Comparison of ENCODE assay signal across 19 mouse cellular contexts in the genomic region with DNA sequence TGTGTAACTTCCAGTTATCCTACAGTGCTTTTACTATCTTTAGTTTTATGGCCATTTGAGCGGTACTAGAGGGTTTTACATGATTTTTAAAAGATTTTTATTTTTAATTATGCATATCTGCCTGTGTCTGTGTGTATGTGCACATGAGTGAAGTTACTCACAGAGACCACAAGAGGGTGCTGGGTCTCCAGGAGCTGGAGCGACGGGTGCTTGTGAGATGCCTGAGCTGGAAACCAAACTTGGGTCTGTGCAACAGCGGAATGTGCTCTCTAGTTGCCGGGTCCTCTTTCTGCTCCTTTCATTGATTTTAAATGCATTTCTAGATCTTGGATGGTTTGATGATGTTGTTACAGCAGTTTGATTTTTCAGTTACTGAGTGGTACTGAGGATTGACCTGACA. TPM values are rescaled to one million over a fixed set of nuclear protein-coding genes. Genes with fewer than 3 reads are reported as not detected.
DNase-seq lines count a peak whose midpoint lies in the region; ATAC-seq and TF ChIP-seq lines count a peak whose summit lies in the region.
"Had no signal": no experiment of that assay in that cellular context is flagged by ENCODE, and none has a peak within 500 bp of the region (broad histone marks: within the 10 kb centered on the region; RNA-seq: fewer than 3 reads in every experiment).

No protein-coding gene starts in this region.

- H3K9me3 ChIP-seq in intestine, postnatal 0 days (ENCODE audit: control insufficient read depth), result no peaks in the 10 kb centered on the region
- no peaks in the 10 kb centered on the region for H3K9me3 ChIP-seq in intestine, embryonic 16.5 days (ENCODE audit: control insufficient read depth, low read length)
- no peaks in the 10 kb centered on the region for H3K9me3 ChIP-seq in lung, postnatal 0 days (ENCODE audit: low read length)
- peaks cover 4% of the 10 kb centered on the region for H3K9me3 ChIP-seq in CH12.LX (replicated peaks; ENCODE audit: low read length)
- no peaks in the 10 kb centered on the region for H3K9me3 ChIP-seq in MEL (replicated peaks; ENCODE audit: insufficient read depth, low read length)
- no peaks in the 10 kb centered on the region for H3K9me3 ChIP-seq in hindbrain, embryonic 11.5 days (ENCODE audit: control insufficient read depth, low read length)
- no peaks in the 10 kb centered on the region for H3K9me3 ChIP-seq in midbrain, embryonic 11.5 days (ENCODE audit: control insufficient read depth, low read length)
- H3K9me3 ChIP-seq: heart, embryonic 15.5 days; lung, embryonic 15.5 days had no signal

- no peak for ATAC-seq in intestine, postnatal 0 days
- no peak for ATAC-seq in intestine, embryonic 16.5 days
- ATAC-seq in lung, postnatal 0 days, result no peak
- no peak for ATAC-seq in hindbrain, embryonic 11.5 days (ENCODE audit: low FRiP score)
- no peak for ATAC-seq in midbrain, embryonic 11.5 days (ENCODE audit: low FRiP score)

- no peak for TF ChIP-seq EP300 in lung, postnatal 0 days (IDR thresholded peaks at IDR 0.05)
- TF ChIP-seq EP300 in CH12.LX (IDR thresholded peaks at IDR 0.05; ENCODE audit: low read length) (no peak), MEL (IDR thresholded peaks at IDR 0.05; ENCODE audit: low read depth in 1 of 2, low read length in 2 of 2) (no peak)

- TF ChIP-seq POLR2A in CH12.LX (IDR thresholded peaks at IDR 0.05; ENCODE audit: low read depth, low read length), result no peak
- no peak for TF ChIP-seq POLR2A in MEL (IDR thresholded peaks at IDR 0.05; ENCODE audit: control insufficient read depth in 1 of 2, insufficient read depth in 1 of 2, low read depth in 1 of 2, low read length in 2 of 2, poor library complexity in 1 of 2)

- no peak for DNase-seq in lung, postnatal 0 days (ENCODE audit: low spot score)
- DNase-seq in lung, postnatal 25 days (ENCODE audit: low spot score), result no peak
- no peak for DNase-seq in CH12.LX (ENCODE audit: extremely low read depth)
- peak; percentile 34 for DNase-seq in MEL (ENCODE audit: low read depth, low spot score)
- no peak for DNase-seq in hindbrain, embryonic 11.5 days (ENCODE audit: low spot score)
- no peak for DNase-seq in midbrain, embryonic 11.5 days (ENCODE audit: low spot score, missing footprints)
- DNase-seq: cerebellum, postnatal 14 days; embryo, embryonic 11 days; spleen, adult 18-20 months; thymus, postnatal 36 days had no signal

- TF ChIP-seq CTCF in intestine, postnatal 0 days (IDR thresholded peaks at IDR 0.05; ENCODE audit: low read depth), result peak; percentile 30
- TF ChIP-seq CTCF in lung, postnatal 0 days (IDR thresholded peaks at IDR 0.05), result peak; percentile 19; the same call in 1 of the 2 replicates
- TF ChIP-seq CTCF in CH12.LX (conservative IDR thresholded peaks at IDR 0.05 in 1 of 2, IDR thresholded peaks at IDR 0.05 in 1 of 2; ENCODE audit: low read depth in 2 of 2, low read length in 2 of 2), result peak in 1 of 2 experiments; percentile 34; a peak in 2 of 4 replicates
- peak; percentile 23 to 43 (median 40); a peak in 5 of 6 replicates for TF ChIP-seq CTCF in MEL (IDR thresholded peaks at IDR 0.05 in 2 of 3, conservative IDR thresholded peaks at IDR 0.05 in 1 of 3; ENCODE audit: control insufficient read depth in 1 of 3, insufficient read depth in 1 of 3, low read depth in 2 of 3, low read length in 3 of 3, poor library complexity in 1 of 3, severe bottlenecking in 1 of 3)

- no peaks in the 10 kb centered on the region for H3K79me2 ChIP-seq in CH12.LX (replicated peaks; ENCODE audit: control insufficient read depth, extremely low read depth, insufficient read depth, poor library complexity, severe bottlenecking)
- H3K79me2 ChIP-seq in MEL (ENCODE audit: control insufficient read depth, insufficient read depth, low read length, poor library complexity), result no peaks in the 10 kb centered on the region

- 95% methylated on average over 5 of the region's 5 CpGs for WGBS in intestine, postnatal 0 days
- 94% methylated on average over 5 of the region's 5 CpGs for WGBS in intestine, embryonic 16.5 days
- 93% methylated on average over 5 of the region's 5 CpGs for WGBS in lung, postnatal 0 days
- 93% methylated on average over 5 of the region's 5 CpGs for WGBS in hindbrain, embryonic 11.5 days
- 94% methylated on average over 5 of the region's 5 CpGs for WGBS in midbrain, embryonic 11.5 days

- H3K4me1 ChIP-seq in intestine, postnatal 0 days (replicated peaks; ENCODE audit: control insufficient read depth, insufficient read depth, low read length), result no peaks in the 10 kb centered on the region
- H3K4me1 ChIP-seq in intestine, embryonic 16.5 days (ENCODE audit: control insufficient read depth, insufficient read depth, low read length), result no peaks in the 10 kb centered on the region
- H3K4me1 ChIP-seq in lung, postnatal 0 days (ENCODE audit: insufficient read depth, low read depth, low read length), result no peaks in the 10 kb centered on the region
- H3K4me1 ChIP-seq in CH12.LX (ENCODE audit: control insufficient read depth in 1 of 2, insufficient read depth in 2 of 2) (no peaks in the 10 kb centered on the region), MEL (ENCODE audit: control insufficient read depth in 1 of 2, insufficient read depth in 2 of 2, low read length in 2 of 2) (no peaks in the 10 kb centered on the region)
- no peaks in the 10 kb centered on the region for H3K4me1 ChIP-seq in hindbrain, embryonic 11.5 days (replicated peaks; ENCODE audit: control insufficient read depth, insufficient read depth, low read length)
- H3K4me1 ChIP-seq in midbrain, embryonic 11.5 days (ENCODE audit: control insufficient read depth, insufficient read depth, low read length), result no peaks in the 10 kb centered on the region
- H3K4me1 ChIP-seq: embryonic facial prominence, embryonic 15.5 days; forebrain, embryonic 10.5 days; heart, embryonic 15.5 days; hindbrain, embryonic 10.5 days; limb, embryonic 13.5 days; lung, embryonic 15.5 days; megakaryocyte, embryonic 14.5 days had no signal

- no peak overlapping the region for H3K9ac ChIP-seq in intestine, postnatal 0 days (ENCODE audit: low read depth, low read length)
- no peak overlapping the region for H3K9ac ChIP-seq in intestine, embryonic 16.5 days (ENCODE audit: low read depth, low read length)
- H3K9ac ChIP-seq in lung, postnatal 0 days (replicated peaks; ENCODE audit: low read depth), result no peak overlapping the region
- H3K9ac ChIP-seq in CH12.LX (ENCODE audit: insufficient read depth, low read depth) (no peak overlapping the region), MEL (ENCODE audit: control insufficient read depth, low read depth, low read length, poor library complexity, severe bottlenecking) (no peak overlapping the region)
- no peak overlapping the region for H3K9ac ChIP-seq in hindbrain, embryonic 11.5 days (ENCODE audit: low read depth, low read length)
- H3K9ac ChIP-seq in midbrain, embryonic 11.5 days (ENCODE audit: low read length), result no peak overlapping the region
- H3K9ac ChIP-seq: embryonic facial prominence, embryonic 15.5 days; heart, embryonic 15.5 days; limb, embryonic 13.5 days; lung, embryonic 15.5 days had no signal

- TF ChIP-seq RAD21 in CH12.LX (IDR thresholded peaks at IDR 0.05; ENCODE audit: low read depth, low read length), result peak; percentile 25
- TF ChIP-seq RAD21 in MEL (IDR thresholded peaks at IDR 0.05; ENCODE audit: low read depth, low read length), result peak; percentile 51

- no peaks in the 10 kb centered on the region for H3K27me3 ChIP-seq in intestine, postnatal 0 days (replicated peaks; ENCODE audit: control insufficient read depth, insufficient read depth, low read length)
- no peaks in the 10 kb centered on the region for H3K27me3 ChIP-seq in intestine, embryonic 16.5 days (replicated peaks; ENCODE audit: control insufficient read depth, insufficient read depth, low read length)
- H3K27me3 ChIP-seq in lung, postnatal 0 days (replicated peaks; ENCODE audit: insufficient read depth, low read length), result no peaks in the 10 kb centered on the region
- H3K27me3 ChIP-seq in CH12.LX (replicated peaks) (no peaks in the 10 kb centered on the region), MEL (ENCODE audit: control insufficient read depth in 1 of 2, insufficient read depth in 2 of 2, low read length in 2 of 2) (no peaks in the 10 kb centered on the region; a peak in 1 of 4 replicates)
- H3K27me3 ChIP-seq in hindbrain, embryonic 11.5 days (ENCODE audit: control insufficient read depth, insufficient read depth, low read length), result no peaks in the 10 kb centered on the region
- H3K27me3 ChIP-seq in midbrain, embryonic 11.5 days (ENCODE audit: control insufficient read depth, insufficient read depth, low read length), result no peaks in the 10 kb centered on the region
- H3K27me3 ChIP-seq: embryonic facial prominence, embryonic 15.5 days; heart, embryonic 15.5 days; limb, embryonic 13.5 days; lung, embryonic 15.5 days had no signal

- dilution Hi-C loops in CH12.LX (cut with MboI; ENCODE audit: extremely low pct_ligation_motif_present, extremely low pct_unique_long_range_greater_than_20kb, low sequenced_read_pairs), result no loop called here

- H3K4me2 ChIP-seq in intestine, postnatal 0 days (replicated peaks; ENCODE audit: low read depth), result no peak overlapping the region
- no peak overlapping the region for H3K4me2 ChIP-seq in intestine, embryonic 16.5 days (ENCODE audit: low read depth, low read length)
- H3K4me2 ChIP-seq in lung, postnatal 0 days (replicated peaks; ENCODE audit: low read depth, low read length), result no peak overlapping the region
- H3K4me2 ChIP-seq in CH12.LX (ENCODE audit: insufficient read depth, low read depth, poor library complexity, severe bottlenecking), result no peak overlapping the region
- H3K4me2 ChIP-seq in hindbrain, embryonic 11.5 days (replicated peaks; ENCODE audit: low read depth, low read length), result no peak overlapping the region
- no peak overlapping the region for H3K4me2 ChIP-seq in midbrain, embryonic 11.5 days
- H3K4me2 ChIP-seq: embryonic facial prominence, embryonic 15.5 days; heart, embryonic 15.5 days; limb, embryonic 13.5 days; lung, embryonic 15.5 days had no signal

- no peaks in the 10 kb centered on the region for H3K36me3 ChIP-seq in intestine, postnatal 0 days (ENCODE audit: control insufficient read depth, insufficient read depth)
- H3K36me3 ChIP-seq in intestine, embryonic 16.5 days (ENCODE audit: control insufficient read depth, insufficient read depth, low read length), result no peaks in the 10 kb centered on the region
- no peaks in the 10 kb centered on the region for H3K36me3 ChIP-seq in lung, postnatal 0 days (ENCODE audit: insufficient read depth, low read length)
- H3K36me3 ChIP-seq in CH12.LX (replicated peaks in 1 of 2; ENCODE audit: control insufficient read depth in 1 of 2, insufficient read depth in 1 of 2, low read length in 1 of 2) (no peaks in the 10 kb centered on the region), MEL (ENCODE audit: control insufficient read depth in 1 of 2, insufficient read depth in 2 of 2, low read length in 2 of 2) (no peaks in the 10 kb centered on the region)
- H3K36me3 ChIP-seq in hindbrain, embryonic 11.5 days (ENCODE audit: control insufficient read depth, insufficient read depth, low read length), result no peaks in the 10 kb centered on the region
- no peaks in the 10 kb centered on the region for H3K36me3 ChIP-seq in midbrain, embryonic 11.5 days (ENCODE audit: control insufficient read depth, insufficient read depth, low read length)
- H3K36me3 ChIP-seq: embryonic facial prominence, embryonic 15.5 days; forebrain, embryonic 10.5 days; heart, embryonic 15.5 days; hindbrain, embryonic 10.5 days; limb, embryonic 13.5 days; lung, embryonic 15.5 days had no signal

- in situ Hi-C loops in CH12.LX (cut with MboI; ENCODE audit: low pct_ligation_motif_present, low pct_unique_long_range_greater_than_20kb, low sequenced_read_pairs), result loop anchor here (10.0 kb wide), 1 partner anchor 563 kb away; no protein-coding TSS in a partner anchor

- no peak overlapping the region for H3K4me3 ChIP-seq in intestine, postnatal 0 days (ENCODE audit: low read depth, low read length)
- no peak overlapping the region for H3K4me3 ChIP-seq in intestine, embryonic 16.5 days (ENCODE audit: low read length)
- no peak overlapping the region for H3K4me3 ChIP-seq in lung, postnatal 0 days (ENCODE audit: low read depth, low read length)
- no peak overlapping the region for H3K4me3 ChIP-seq in CH12.LX (replicated peaks in 1 of 3; ENCODE audit: low read depth in 2 of 3, low read length in 2 of 3, poor library complexity in 1 of 3)
- no peak overlapping the region for H3K4me3 ChIP-seq in MEL (ENCODE audit: control insufficient read depth in 1 of 2, insufficient read depth in 1 of 2, low read depth in 2 of 2, low read length in 2 of 2)
- no peak overlapping the region for H3K4me3 ChIP-seq in hindbrain, embryonic 11.5 days (ENCODE audit: low read depth, low read length)
- H3K4me3 ChIP-seq in midbrain, embryonic 11.5 days (ENCODE audit: low read depth, low read length), result no peak overlapping the region
- H3K4me3 ChIP-seq: embryonic facial prominence, embryonic 15.5 days; forebrain, embryonic 10.5 days; heart, embryonic 15.5 days; hindbrain, embryonic 10.5 days; limb, embryonic 13.5 days; lung, embryonic 15.5 days had no signal

- no peak overlapping the region for H3K27ac ChIP-seq in intestine, postnatal 0 days (ENCODE audit: low read depth, low read length)
- no peak overlapping the region for H3K27ac ChIP-seq in intestine, embryonic 16.5 days (ENCODE audit: low read length)
- H3K27ac ChIP-seq in lung, postnatal 0 days (ENCODE audit: low read length), result no peak overlapping the region
- no peak overlapping the region for H3K27ac ChIP-seq in CH12.LX (ENCODE audit: insufficient read depth, low read depth)
- H3K27ac ChIP-seq in MEL (ENCODE audit: control insufficient read depth, low read depth, low read length), result no peak overlapping the region
- no peak overlapping the region for H3K27ac ChIP-seq in hindbrain, embryonic 11.5 days (ENCODE audit: low read depth, low read length)
- H3K27ac ChIP-seq in midbrain, embryonic 11.5 days (ENCODE audit: low read depth, low read length), result no peak overlapping the region
- H3K27ac ChIP-seq: embryonic facial prominence, embryonic 15.5 days; forebrain, embryonic 10.5 days; heart, embryonic 15.5 days; hindbrain, embryonic 10.5 days; limb, embryonic 13.5 days; lung, embryonic 15.5 days had no signal

RNA-seq across cellular contexts. Expression of gene Mtfr2, which starts 24.5 kb away (rescaled TPM):
- 0.44 and 0.59 TPM in 2 replicates for polyA plus RNA-seq in intestine, postnatal 0 days (2015; fragmentation: Nextera tagmentation; extraction: Ambion mirVana)
- 1.5 and 1.7 TPM in 2 replicates for polyA plus RNA-seq in intestine, embryonic 16.5 days (2015; fragmentation: Nextera tagmentation; extraction: Ambion mirVana)
- polyA plus RNA-seq in lung, postnatal 0 days (2015; fragmentation: Nextera tagmentation; extraction: Ambion mirVana), result 0.29 and 0.63 TPM in 2 replicates
- total RNA-seq in CH12.LX (2012; rRNA removed) (4.0 and 4.4 TPM in 2 replicates), CH12.LX (2014; rRNA removed) (3.2 and 3.8 TPM in 2 replicates), MEL (2012; rRNA removed) (10.3 and 10.8 TPM in 2 replicates)
- polyA plus RNA-seq in CH12.LX (2012; ENCODE audit: insufficient read length, low read depth) (15.3 and 16.9 TPM in 2 replicates), MEL (2012; ENCODE audit: insufficient read depth in 1 of 2, insufficient read length in 2 of 2, low read depth in 1 of 2, low replicate concordance in 2 of 2, missing spikeins in 1 of 2) (10 to 100 TPM in 1 of 2 experiments, not detected in 1; 17.1 TPM)
- 2.3 and 3.7 TPM in 2 replicates for polyA plus RNA-seq in hindbrain, embryonic 11.5 days (2014; fragmentation: Nextera tagmentation; extraction: Ambion mirVana)
- 1.4 TPM in 2 replicates for polyA plus RNA-seq in midbrain, embryonic 11.5 days (2014; fragmentation: Nextera tagmentation; extraction: Ambion mirVana)

RNA-seq across cellular contexts. Expression of gene Bclaf1, which starts 59.8 kb away (rescaled TPM):
- 38.1 TPM in 2 replicates for polyA plus RNA-seq in intestine, postnatal 0 days (2015; fragmentation: Nextera tagmentation; extraction: Ambion mirVana)
- polyA plus RNA-seq in intestine, embryonic 16.5 days (2015; fragmentation: Nextera tagmentation; extraction: Ambion mirVana), result 83.2 and 91.9 TPM in 2 replicates
- polyA plus RNA-seq in lung, postnatal 0 days (2015; fragmentation: Nextera tagmentation; extraction: Ambion mirVana), result 54.2 and 60.5 TPM in 2 replicates
- 84.2 and 130 TPM in 2 replicates for total RNA-seq in CH12.LX (2012; rRNA removed)
- total RNA-seq in CH12.LX (2014; rRNA removed), result 186 and 208 TPM in 2 replicates
- 242 and 246 TPM in 2 replicates for polyA plus RNA-seq in CH12.LX (2012; ENCODE audit: insufficient read length, low read depth)
- 94.0 and 114 TPM in 2 replicates for total RNA-seq in MEL (2012; rRNA removed)
- polyA plus RNA-seq in MEL (2012; ENCODE audit: insufficient read depth in 1 of 2, insufficient read length in 2 of 2, low read depth in 1 of 2, low replicate concordance in 2 of 2, missing spikeins in 1 of 2), result 100 to 1,000 TPM; 171 to 412 TPM
- polyA plus RNA-seq in hindbrain, embryonic 11.5 days (2014; fragmentation: Nextera tagmentation; extraction: Ambion mirVana), result 177 and 181 TPM in 2 replicates
- 176 and 188 TPM in 2 replicates for polyA plus RNA-seq in midbrain, embryonic 11.5 days (2014; fragmentation: Nextera tagmentation; extraction: Ambion mirVana)
